Mouse (Mus musculus) urinary bladder, adult 2 months (tissue): ENCODE results near the gene Bmpr1b. TPM values are rescaled to one million over a fixed set of nuclear protein-coding genes. Genes with fewer than 3 reads are reported as not detected.

Experiments used
- DNase-seq: peaks from one replicate; pipeline ENCODE4 v3.0.0; 2022; ENCODE audit warnings: low spot score
- polyA plus RNA-seq: library from polyadenylated mRNA; depleted of rRNA; stranded (reverse); fragments of >200 nt; gene quantifications from 2 replicates; pipeline ENCODE4 v1.2.3, GENCODE M21; 2012

Gene Bmpr1b
- polyA plus RNA-seq, 1 experiment = 1.7 TPM

GRCm38 (mm10) chr3:142114190-142114589, 55.0 kb downstream of the Bmpr1b start:
- DNase-seq = no peak

DNA sequence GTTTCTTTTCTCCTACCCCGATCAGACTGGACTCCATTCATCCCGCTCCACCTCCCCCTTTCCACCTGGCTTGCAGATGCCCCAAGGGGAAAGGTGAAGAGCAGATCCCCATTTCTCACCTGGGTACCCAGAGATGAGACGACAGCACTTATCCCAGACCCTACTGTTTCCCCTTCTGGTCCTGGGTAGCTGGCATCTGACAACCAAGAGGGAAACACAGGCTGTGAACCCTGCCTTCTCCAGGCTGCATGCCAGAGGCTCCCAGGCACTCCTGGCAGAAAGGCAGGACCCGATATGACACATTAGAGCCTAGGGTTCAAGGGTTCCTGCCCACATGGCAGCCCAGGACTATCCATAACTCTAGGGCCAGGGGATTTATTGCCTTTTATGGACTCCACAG, 56.0 kb downstream of the Bmpr1b start:
- DNase-seq = no peak

GRCm38 (mm10) chr3:142106227-142106626, 63.0 kb downstream of the Bmpr1b start:
- no peak for DNase-seq

GRCm38 (mm10) chr3:142104027-142104805, 65.0 kb downstream of the Bmpr1b start:
- DNase-seq = no peak

- DNase-seq = no peak
These were observed 65.6 kb downstream of the Bmpr1b start for GRCm38 (mm10) chr3:142103622-142104021.

DNA sequence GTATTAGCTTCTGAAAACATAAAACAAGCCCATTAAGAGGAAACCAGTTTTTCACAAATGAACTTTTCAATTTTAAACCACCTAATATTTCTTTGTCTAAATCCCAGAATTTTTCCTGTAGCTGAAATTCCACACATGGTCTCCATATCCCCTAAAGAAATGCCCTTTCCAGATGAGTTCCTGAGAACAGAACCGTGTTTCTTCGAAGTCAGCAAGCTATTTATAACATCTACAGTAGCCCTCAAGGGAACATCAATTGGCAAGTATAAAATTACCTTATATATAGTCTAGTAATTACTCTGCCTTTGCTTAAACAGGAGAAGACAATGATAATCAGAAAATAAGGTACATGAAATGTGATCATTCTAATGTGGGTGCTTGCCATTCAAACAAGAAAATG, 70.1 kb downstream of the Bmpr1b start:
- DNase-seq = no peak

DNA sequence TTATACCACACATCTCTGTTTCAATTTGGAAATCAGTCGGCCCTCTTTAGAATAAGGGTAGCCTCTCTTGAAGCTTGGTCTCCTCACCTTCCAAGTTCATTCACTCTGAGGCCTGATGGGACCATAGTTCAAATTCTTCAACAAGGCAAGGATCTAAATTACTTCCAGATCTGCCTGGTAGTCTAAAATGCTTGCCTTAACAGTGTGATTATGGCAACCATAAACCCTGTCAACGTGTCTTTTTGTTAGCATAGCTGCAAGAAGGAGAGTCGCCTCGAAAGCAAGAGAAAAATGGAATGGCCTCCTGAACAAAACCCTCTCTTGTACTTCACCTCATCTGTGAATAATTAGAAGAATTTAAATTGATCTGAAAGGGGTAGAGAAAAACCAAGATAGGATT, 75.2 kb downstream of the Bmpr1b start:
- DNase-seq = no peak

GRCm38 (mm10) chr3:142089684-142090083, 79.5 kb downstream of the Bmpr1b start:
- no peak for DNase-seq

DNA sequence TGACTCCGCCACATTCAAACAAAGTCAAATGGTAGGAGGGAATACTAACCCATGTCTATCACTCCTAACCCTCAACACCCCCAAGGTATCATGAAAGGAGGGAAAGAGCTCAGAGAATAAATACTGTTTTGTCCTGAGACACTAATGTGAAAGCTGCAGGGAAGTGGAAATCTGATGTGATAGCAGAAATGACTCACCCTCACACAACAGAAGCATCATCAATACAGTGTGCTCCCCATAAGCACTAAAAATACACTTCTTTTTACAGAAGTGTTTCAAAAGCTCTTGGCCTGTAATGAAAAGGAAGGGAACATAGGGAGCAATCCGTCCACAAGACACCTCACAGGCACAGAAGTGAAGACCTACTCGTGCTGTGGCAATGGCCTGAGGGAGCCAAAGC, 83.3 kb downstream of the Bmpr1b start:
- DNase-seq = no peak

DNA sequence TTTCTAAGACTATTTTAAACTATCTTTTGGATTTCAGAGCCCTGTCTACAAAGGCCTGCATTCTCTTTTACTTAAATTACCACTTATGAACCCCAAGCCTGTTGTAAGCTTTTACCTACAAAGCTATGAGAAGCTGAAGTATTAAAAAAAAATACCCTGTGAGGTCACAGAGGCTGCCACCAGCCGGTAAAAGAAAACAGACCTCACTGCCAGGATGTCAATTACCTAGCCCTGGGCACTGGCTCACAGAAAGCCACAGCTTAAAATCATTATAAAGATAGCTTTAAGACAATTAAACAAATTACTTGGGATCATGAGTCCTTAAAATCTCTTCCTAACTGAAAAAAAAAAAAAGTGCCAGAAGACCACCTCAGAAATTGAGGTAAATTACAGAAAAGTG, 85.1 kb downstream of the Bmpr1b start:
- DNase-seq = no peak

DNA sequence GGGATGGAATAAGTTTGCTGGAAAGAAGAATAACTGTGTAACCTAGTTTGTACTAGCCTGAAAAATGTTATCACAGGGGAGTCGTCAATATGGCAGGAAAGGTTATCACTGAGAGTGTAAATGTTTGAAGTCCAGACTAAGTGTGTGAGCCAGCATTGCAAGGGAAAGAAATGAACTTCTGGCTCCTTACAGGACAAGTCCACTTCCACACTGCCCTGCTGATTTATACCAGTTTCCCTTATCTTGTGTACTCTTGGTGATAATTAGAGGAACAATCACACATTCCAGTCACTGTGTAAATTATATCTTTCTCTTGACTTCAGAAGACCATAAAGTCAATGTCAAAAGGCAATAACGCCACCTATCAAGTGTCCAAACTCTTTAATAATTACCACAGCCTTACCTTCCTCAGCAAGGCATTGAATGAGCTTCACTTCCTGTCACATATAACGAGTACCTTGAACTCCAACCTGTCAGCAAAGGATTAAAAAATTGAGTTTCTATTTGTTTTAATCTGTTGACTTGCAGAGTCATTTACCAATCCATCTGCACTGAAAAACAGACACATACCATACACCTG, 91.4 kb downstream of the Bmpr1b start:
- DNase-seq = no peak

- no peak for DNase-seq
These were observed 97.6 kb downstream of the Bmpr1b start for GRCm38 (mm10) chr3:142071601-142072000.

DNA sequence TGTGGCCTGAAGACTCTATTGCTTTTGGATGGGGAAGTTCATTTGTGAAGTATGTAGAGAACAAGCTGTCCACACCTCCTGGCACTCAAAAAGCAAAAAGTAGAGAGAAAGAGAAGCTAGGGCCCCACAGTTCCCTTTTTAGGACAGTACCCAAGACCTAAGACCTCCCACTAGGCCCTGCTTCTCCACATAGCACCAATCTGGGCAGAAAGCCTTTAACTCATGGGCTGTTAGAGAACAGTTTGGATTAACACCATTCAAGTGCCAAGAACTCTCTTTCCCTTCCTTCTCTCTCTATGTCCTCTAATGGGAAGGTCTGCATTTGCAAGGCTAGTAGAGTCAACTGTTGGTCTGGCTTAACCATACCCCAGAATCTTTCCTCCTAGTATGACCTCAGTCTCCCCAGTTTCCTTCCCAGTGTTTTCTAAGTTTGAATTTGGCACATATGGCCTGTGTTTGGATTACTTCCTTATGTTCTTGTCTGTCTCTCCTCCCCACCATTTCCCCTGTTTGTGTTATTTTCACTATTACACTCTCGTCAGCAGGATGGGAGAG, 102.4 kb downstream of the Bmpr1b start:
- no peak for DNase-seq

DNA sequence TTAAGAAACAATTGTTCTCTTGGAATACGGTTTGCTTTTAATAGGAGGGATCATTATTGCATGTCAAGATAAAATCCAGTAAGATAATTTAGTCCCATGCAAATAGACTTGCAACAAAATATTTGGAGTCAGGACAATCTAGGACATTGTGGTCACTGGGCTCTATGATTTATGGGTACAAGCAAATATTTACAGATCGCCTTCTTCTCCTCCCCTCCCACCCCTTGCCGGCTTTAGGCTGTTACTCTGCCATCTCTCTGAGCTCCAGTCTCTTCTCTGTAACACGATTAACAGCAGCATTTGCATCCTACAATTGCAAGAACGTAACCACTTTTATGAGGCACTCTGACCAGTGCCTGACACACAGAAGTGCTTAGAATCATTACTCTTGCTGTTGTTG, 104.1 kb downstream of the Bmpr1b start:
- no peak for DNase-seq

DNA sequence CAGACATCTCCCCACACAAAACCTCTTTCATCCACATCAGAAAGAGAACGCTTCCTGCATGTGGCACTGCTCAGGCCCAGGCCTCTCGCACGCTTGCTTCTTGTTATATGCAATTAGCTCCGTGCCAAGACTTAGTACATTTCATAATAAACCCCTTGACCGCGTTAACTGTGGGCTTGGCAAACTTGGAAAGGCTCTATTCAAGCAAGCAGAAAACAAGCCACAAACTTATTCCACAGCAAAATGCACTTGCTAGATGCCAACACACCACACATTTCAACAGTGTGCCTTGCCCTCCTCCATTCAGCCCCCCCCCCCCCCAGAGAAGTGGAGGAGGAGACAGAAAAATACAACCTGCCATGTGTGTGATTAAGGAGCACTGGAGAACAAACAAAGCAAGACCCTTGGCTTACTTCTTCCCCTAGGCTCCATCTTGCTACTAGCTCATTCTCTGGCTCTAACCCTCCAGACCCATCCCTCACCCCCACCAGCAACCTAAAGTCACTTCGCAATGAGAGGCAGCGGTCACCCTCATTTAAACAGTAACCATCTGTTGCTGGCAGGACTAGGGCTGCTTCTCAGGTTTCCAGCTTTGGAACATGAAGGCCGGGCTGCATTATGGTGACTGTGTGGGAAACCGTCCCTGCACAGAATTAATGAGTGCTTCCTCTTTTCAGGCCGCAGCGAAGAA, 105.5 kb downstream of the Bmpr1b start:
- DNase-seq = no peak

DNA sequence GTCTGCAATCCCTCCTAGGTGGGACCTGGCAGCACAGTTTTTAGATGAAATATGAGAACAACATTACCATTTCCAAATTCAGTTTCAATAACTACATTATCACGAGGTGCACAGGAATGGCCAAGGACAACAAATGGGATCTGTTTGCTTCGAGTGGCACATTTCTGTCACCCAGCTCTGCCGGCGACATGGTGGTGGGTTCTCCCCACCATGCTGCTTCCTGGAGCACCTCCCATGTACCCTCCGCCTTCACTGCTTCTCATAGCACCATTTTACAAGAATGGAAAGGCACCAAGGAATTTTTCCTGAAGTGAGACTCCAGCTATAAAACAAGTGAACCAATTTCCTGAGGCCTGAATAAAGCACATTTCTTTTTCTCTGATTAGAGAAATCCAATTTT, 108.0 kb downstream of the Bmpr1b start:
- no peak for DNase-seq

DNA sequence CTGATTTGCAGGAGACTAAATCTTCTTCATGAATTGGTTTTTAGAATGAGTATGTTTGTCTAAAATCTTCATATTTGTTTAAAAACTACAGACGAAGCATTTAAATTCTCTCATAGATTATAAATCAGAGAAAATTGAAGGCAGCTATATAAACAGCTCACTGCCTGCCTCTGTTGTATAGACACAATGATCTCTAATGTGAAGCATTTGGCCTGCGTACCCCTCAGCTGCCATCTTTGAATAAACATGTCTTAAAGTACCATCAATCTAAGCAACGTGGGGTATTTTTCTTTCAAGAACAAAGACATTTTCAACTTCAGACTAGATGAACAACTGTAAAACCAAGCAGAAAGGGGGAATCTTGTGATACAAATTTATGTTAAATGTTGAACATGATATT, 109.3 kb downstream of the Bmpr1b start:
- no peak for DNase-seq

DNA sequence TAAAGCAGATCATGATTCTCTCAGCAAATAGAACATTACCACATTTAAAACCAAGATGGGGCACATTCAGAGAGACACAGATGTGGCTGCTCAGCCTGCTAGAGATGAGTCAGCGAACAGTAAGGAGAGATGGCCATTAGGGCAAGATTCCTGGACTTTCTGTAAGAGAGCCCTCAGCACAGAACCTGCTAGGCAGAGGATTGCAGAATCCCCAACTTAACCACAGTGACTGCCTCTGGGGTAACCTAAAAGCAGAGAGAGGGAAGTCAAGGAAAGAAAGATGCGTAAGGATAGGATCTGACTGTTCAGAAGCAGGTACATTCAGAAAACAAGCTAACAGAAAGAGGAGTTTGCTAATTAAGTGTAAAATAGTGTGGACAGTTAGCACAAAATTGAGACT, 118.5 kb downstream of the Bmpr1b start:
- DNase-seq = no peak

- no peak for DNase-seq
These were observed 119.6 kb downstream of the Bmpr1b start for GRCm38 (mm10) chr3:142049610-142050009.

GRCm38 (mm10) chr3:142049093-142049492, 120.1 kb downstream of the Bmpr1b start:
- no peak for DNase-seq

DNA sequence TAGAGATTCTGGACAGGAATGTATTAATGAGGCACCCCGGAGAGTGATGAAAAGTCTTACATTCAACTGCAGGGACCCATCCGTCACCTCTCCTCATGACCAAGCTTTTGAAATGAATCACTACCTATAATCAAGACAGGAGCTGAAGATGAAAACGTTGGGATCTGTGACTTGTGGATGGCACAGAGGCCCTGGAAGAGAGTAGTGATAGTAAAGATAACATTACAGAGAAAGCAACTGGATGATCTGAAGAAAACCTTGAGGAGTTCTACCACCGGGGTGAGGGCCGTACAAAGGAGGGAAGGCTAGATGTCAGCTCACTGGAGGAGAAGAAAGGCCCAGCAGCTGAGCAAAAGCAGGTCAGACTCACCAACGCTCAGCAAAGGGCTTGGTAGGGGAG, 120.7 kb downstream of the Bmpr1b start:
- DNase-seq = no peak

DNA sequence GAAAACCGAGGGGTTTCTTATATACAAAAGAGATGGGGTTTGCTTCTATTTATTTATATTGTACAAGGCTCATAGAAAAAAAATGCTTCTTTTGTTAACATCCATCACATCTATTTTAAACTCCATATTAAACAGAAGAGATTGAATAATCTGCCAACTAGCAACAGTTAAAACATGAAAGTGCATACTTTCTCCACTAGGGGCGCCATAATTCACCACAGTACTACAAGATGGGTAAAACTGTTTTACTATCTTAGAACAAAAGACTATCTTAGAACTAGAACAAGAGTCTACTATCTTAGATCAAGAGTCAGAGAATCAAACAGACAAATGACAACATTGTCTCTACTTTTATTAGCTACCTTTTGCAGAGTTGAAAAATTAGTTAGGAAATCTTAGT, 125.8 kb downstream of the Bmpr1b start:
- no peak for DNase-seq

- no peak for DNase-seq
These were observed 126.2 kb downstream of the Bmpr1b start for GRCm38 (mm10) chr3:142043006-142043405.
